Mouse (Mus musculus) liver, postnatal 0 days (tissue): ENCODE data around the gene Cfap97.

ENCODE experiments used
- CTCF ChIP-seq: sonication (generic); IDR thresholded peaks from 2 replicates; pipeline ENCODE4 v1.5.1; 2016; ENCODE audit warnings: antibody characterized with exemption, low read depth
- EP300 ChIP-seq: IDR thresholded peaks from 2 replicates; pipeline ENCODE4 v1.6.1; 2016; ENCODE audit warnings: antibody characterized with exemption, low read depth, mild to moderate bottlenecking

- TF ChIP-seq CTCF (no peak), EP300 (no peak)
Observed at GRCm38 (mm10) chr8:46197673-46198072, 46.1 kb downstream of the Cfap97 start.
